Mouse (Mus musculus) cerebellum, adult 2 months (tissue): ENCODE results near the gene Sgms1.

ENCODE experiments used
- CTCF ChIP-seq: fragments of 200-500 bp; IDR thresholded peaks from 2 replicates; pipeline ENCODE4 v1.5.1; 2011; ENCODE audit warnings: low read depth, mild to moderate bottlenecking, control low read depth, low read length, moderate library complexity, borderline replicate concordance; ENCODE audit not compliant: insufficient read depth
- POLR2A ChIP-seq: fragments of 200-500 bp; IDR thresholded peaks from 2 replicates; pipeline ENCODE4 v1.6.1; 2011; ENCODE audit warnings: low read length, control low read depth, borderline replicate concordance; ENCODE audit not compliant: insufficient read depth

DNA sequence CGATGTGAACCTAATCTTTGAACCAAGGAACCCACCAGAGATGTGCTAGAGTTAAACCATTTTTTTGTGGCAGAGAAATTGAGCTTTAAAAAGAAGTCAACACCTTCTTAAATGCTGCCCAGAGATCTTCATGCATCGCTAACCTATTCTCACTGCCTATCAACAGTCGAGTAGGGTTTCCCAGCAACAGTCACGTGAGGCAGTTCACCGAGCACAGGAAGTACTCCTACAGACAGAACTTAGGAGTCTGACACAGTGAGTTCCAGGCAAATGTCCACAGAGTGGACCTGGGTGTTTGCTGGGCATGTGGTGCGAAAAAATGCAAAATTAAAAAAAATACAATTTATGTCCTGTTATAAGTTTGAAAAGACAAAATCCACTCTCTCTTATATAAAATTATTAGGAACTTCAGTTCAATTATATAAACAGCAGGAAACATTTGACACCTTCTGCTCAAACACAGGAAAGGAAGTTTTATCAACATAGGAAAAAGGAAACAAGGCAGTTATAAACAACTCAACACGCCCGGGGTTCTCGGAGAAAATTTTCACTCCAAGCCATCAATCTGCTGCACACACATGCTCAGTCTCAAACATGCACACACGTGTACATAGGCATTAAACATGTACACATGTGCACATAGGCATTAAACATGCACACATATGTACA, 64.3 kb downstream of the Sgms1 start:
- TF ChIP-seq POLR2A (no peak), CTCF (no peak)
